Mouse (Mus musculus) Patski (cell line): ENCODE measurements around the gene Rab11fip3. TPM values are rescaled to one million over a fixed set of nuclear protein-coding genes. Genes with fewer than 3 reads are reported as not detected.

Experiments
- ATAC-seq: fragments of 100-300 bp; one replicate; pipeline ENCODE4 v1.8.0; 2021
- CTCF ChIA-PET: fragments of 350-600 bp; sonication (Branson Sonifier 250); formaldehyde crosslinking; loops from one replicate; lab custom pipeline; 2022; ENCODE audit warnings: inconsistent platforms; lab: Charles Lee
- POLR2A ChIA-PET: fragments of 350-600 bp; sonication (Branson Sonifier 250); formaldehyde crosslinking; loops from one replicate; lab custom pipeline; 2022; ENCODE audit warnings: antibody characterized with exemption, inconsistent platforms; lab: Charles Lee
- DNase-seq: peaks from one replicate; pipeline ENCODE4 v3.0.0-alpha.2; 2011; ENCODE audit warnings: low read depth, low spot score
- H3K27me3 ChIP-seq: fragments of 371-371 bp; one replicate; pipeline ENCODE4 v1.5.1; 2021
- CTCF ChIP-seq: fragments of 100-300 bp; IDR thresholded peaks from one replicate; pipeline ENCODE4 v1.5.1; 2021
- in situ Hi-C: fragments of 300-500 bp; cut with MboI; formaldehyde crosslinking; loops from 3 replicates; pipeline ENCODE4 v1.11.1; 2018; ENCODE audit warnings: low pct_unique_long_range_greater_than_20kb, mixed read lengths
- polyA plus RNA-seq: library from polyadenylated mRNA; unstranded; gene quantifications from one replicate; pipeline ENCODE4 v1.2.3, GENCODE M21; 2021

The Rab11fip3 gene
- polyA plus RNA-seq, 1 experiment from 2014 or later = 35.9 TPM

- DNase-seq (peak; percentile 73), ATAC-seq (peak; percentile 86)
- in situ Hi-C loops = loop anchor here (5.0 kb wide), 3 partner anchors 53 to 193 kb away; no protein-coding TSS in a partner anchor
- ChIA-PET POLR2A (no interaction called here), CTCF (interaction anchor here (0.6 to 3.3 kb wide), 13 partner anchors 9 to 178 kb away, joined by 3 to 19 read pairs (median 3); no protein-coding TSS in a partner anchor)
- peaks cover 7% of the 10 kb centered on the region for H3K27me3 ChIP-seq
- TF ChIP-seq CTCF = peak; percentile 97
These were observed 20.7 kb upstream of the Rab11fip3 start, which contains the start of gene Decr2 for GRCm38 (mm10) chr17:26089905-26090632. Gene Decr2, minus strand, starts transcription at chr17:26090337.

GRCm38 (mm10) chr17:26087059-26087564 lies 17.8 kb upstream of the Rab11fip3 start:
- no peak for DNase-seq
- ChIA-PET POLR2A (no interaction called here), CTCF (no interaction called here)
- H3K27me3 ChIP-seq = no peaks in the 10 kb centered on the region
- ATAC-seq = no peak
- TF ChIP-seq CTCF = no peak
- in situ Hi-C loops = no loop called here

- no peak for TF ChIP-seq CTCF
- no peaks in the 10 kb centered on the region for H3K27me3 ChIP-seq
- ChIA-PET POLR2A (interaction anchor here (0.8 kb wide), 1 partner anchor 12 kb away, joined by 3 read pairs; the partner anchor contains the start of gene Rab11fip3), CTCF (interaction anchor here (1.5 kb wide), 1 partner anchor 10 kb away, joined by 9 read pairs; the partner anchor contains the start of gene Decr2)
- ATAC-seq (no peak), DNase-seq (no peak)
- in situ Hi-C loops = no loop called here
These were observed 11.5 kb upstream of the Rab11fip3 start for GRCm38 (mm10) chr17:26080867-26081266.

- H3K27me3 ChIP-seq = no peaks in the 10 kb centered on the region
- DNase-seq (no peak), ATAC-seq (no peak)
- in situ Hi-C loops = no loop called here
- CTCF ChIA-PET = no interaction called here
- no peak for TF ChIP-seq CTCF
- POLR2A ChIA-PET = interaction anchor here (0.7 kb wide), 1 partner anchor 17 kb away, joined by 3 read pairs; no protein-coding TSS in a partner anchor
These were observed 9.5 kb upstream of the Rab11fip3 start for GRCm38 (mm10) chr17:26078851-26079250.

GRCm38 (mm10) chr17:26075246-26075645 lies 5.9 kb upstream of the Rab11fip3 start:
- ATAC-seq (no peak), DNase-seq (no peak)
- H3K27me3 ChIP-seq = no peaks in the 10 kb centered on the region
- POLR2A ChIA-PET = no interaction called here
- CTCF ChIA-PET = interaction anchor here (2.8 kb wide), 1 partner anchor 15 kb away, joined by 12 read pairs; the partner anchor contains the start of gene Decr2
- TF ChIP-seq CTCF = no peak
- in situ Hi-C loops = no loop called here

- ATAC-seq = no peak
- no peaks in the 10 kb centered on the region for H3K27me3 ChIP-seq
- DNase-seq = no peak
- in situ Hi-C loops = no loop called here
- ChIA-PET CTCF (no interaction called here), POLR2A (no interaction called here)
- no peak for TF ChIP-seq CTCF
These were observed 781 bp upstream of the Rab11fip3 start for GRCm38 (mm10) chr17:26070136-26070535.

- in situ Hi-C loops = no loop called here
- ChIA-PET POLR2A (interaction anchor here (0.6 to 1.5 kb wide), 7 partner anchors 13 to 1654 kb away, joined by 3 to 4 read pairs (median 3); partner anchors contain the start of gene Rnps1), CTCF (interaction anchor here (0.8 to 1.7 kb wide), 3 partner anchors 12 to 27 kb away, joined by 3 to 5 read pairs (median 4); no protein-coding TSS in a partner anchor)
- no peak for DNase-seq
- no peak for TF ChIP-seq CTCF
- H3K27me3 ChIP-seq = no peaks in the 10 kb centered on the region
- ATAC-seq = no peak
These were observed 1.1 kb downstream of the Rab11fip3 start for GRCm38 (mm10) chr17:26068024-26068830.

- no peaks in the 10 kb centered on the region for H3K27me3 ChIP-seq
- no peak for TF ChIP-seq CTCF
- DNase-seq (no peak), ATAC-seq (no peak)
- ChIA-PET POLR2A (no interaction called here), CTCF (interaction anchor here (1.8 to 2.0 kb wide), 2 partner anchors 10 to 53 kb away, joined by 4 to 5 read pairs; no protein-coding TSS in a partner anchor)
- in situ Hi-C loops = no loop called here
These were observed 2.8 kb downstream of the Rab11fip3 start for GRCm38 (mm10) chr17:26066488-26067020.

GRCm38 (mm10) chr17:26064916-26065315 lies 4.4 kb downstream of the Rab11fip3 start:
- ChIA-PET POLR2A (no interaction called here), CTCF (interaction anchor here (2.0 kb wide), 1 partner anchor 8 kb away, joined by 5 read pairs; no protein-coding TSS in a partner anchor)
- in situ Hi-C loops = no loop called here

More at GRCm38 (mm10) chr17:26064916-26065315, 4.4 kb downstream of the Rab11fip3 start:
- ATAC-seq (no peak), DNase-seq (no peak)
- H3K27me3 ChIP-seq = no peaks in the 10 kb centered on the region
- TF ChIP-seq CTCF = no peak
